Mouse (Mus musculus) megakaryocyte-erythroid progenitor cell, adult 5-6 weeks (primary cell): ENCODE measurements at regions not wholly inside any gene's neighbourhood (a gene's known extent, or its start where the extent isn't known, plus 50 kb on each side); places are given as distances from the start of the nearest gene placed in this dataset.
"Not testable (repeated sequence)": the region's sequence is repeated elsewhere in the genome, so short reads cannot be mapped to it uniquely, and the experiment has no call there.

ENCODE experiments used
- ATAC-seq: replicated peaks from 2 replicates; pipeline ENCODE4 v1.8.0; 2016; ENCODE audit warnings: mild to moderate bottlenecking, inconsistent platforms; ENCODE audit not compliant: severe bottlenecking, poor library complexity, low FRiP score, low TSS enrichment

GRCm38 (mm10) chr4:55271965-55272630, 77.7 kb upstream of the Rad23b start:
- no peak for ATAC-seq

DNA sequence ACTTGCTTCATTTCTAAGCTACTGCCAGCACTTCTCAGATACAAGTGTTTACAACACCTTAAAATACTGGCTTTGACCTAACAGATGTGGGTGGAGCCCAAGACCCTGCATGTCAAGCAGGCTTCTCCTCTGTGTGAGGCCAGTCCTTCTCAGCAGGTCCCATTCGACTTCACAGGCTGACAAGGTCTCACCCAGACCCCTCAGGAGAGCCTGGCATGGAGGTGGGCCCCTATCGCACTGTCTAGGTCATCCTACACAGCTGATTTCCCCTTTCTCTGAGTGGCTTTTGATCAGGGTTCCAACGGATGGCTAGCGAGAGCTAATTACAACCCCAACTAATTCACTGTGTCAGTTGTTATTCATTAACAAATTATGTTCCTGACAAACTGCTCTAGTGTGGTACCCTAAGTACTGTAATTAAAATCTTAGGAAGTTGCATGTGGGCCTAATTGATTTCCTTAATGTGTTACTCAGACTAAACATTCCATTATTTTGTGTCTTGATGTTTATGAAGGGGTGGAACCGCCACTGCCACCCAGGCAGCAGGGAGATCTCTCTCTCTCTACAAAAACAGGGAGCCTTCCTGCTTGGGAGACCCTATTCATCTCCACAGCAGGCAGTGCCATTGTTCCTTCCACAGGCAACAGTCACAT, 73.4 kb upstream of the Rad23b start:
- ATAC-seq: no peak

- ATAC-seq: not testable (repeated sequence)
These were observed 70.5 kb upstream of the Rad23b start for GRCm38 (mm10) chr4:55279351-55279750.

GRCm38 (mm10) chr4:55280706-55281105, 69.1 kb upstream of the Rad23b start:
- ATAC-seq: no peak

GRCm38 (mm10) chr4:55281486-55282096, 68.3 kb upstream of the Rad23b start:
- ATAC-seq: no peak

GRCm38 (mm10) chr4:55282474-55282873, 67.4 kb upstream of the Rad23b start:
- ATAC-seq: no peak

GRCm38 (mm10) chr4:55284722-55285225, 65.1 kb upstream of the Rad23b start:
- ATAC-seq: no peak

GRCm38 (mm10) chr4:55285641-55286040, 64.2 kb upstream of the Rad23b start:
- ATAC-seq: no peak

GRCm38 (mm10) chr4:55288456-55288855, 61.4 kb upstream of the Rad23b start:
- no peak for ATAC-seq

DNA sequence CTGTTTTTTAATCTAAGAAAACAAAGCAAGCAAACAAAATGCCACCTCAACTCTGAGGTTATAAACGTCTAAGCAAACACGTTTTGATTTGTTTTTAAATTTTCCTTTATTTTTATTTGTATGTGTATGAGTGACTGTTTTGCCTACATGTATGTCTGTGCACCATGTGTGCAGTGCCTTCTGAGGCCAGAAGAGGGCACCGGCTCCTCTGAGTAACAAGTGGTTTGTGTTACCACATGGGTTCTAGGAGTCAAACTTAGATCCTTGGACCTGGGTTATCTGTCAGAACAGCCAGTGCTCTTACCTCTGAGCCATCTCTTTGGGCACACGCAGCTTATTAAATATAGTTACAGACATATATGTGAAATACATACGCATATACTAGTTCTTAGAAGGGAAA, 57.6 kb upstream of the Rad23b start:
- ATAC-seq: peak; percentile 70

DNA sequence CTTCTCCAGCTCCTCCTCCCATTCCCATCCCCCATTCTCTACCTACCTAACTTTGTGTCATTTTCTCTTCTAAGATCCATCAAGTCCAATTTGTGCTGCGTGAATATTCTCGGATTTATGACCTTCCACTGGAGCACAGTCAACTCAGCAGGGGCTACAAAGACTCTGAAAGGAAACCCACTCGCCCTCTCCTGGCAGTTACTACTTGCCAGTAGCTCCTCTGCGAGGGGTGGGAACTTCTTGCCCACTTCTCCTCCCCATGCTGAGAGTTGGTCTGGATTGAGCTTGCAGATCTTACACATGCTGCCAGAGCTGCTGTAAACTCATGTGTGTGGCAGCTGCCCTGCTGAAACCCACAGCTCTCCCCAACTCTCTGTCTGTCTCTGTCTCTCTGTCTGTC, 57.1 kb upstream of the Rad23b start:
- no peak for ATAC-seq

DNA sequence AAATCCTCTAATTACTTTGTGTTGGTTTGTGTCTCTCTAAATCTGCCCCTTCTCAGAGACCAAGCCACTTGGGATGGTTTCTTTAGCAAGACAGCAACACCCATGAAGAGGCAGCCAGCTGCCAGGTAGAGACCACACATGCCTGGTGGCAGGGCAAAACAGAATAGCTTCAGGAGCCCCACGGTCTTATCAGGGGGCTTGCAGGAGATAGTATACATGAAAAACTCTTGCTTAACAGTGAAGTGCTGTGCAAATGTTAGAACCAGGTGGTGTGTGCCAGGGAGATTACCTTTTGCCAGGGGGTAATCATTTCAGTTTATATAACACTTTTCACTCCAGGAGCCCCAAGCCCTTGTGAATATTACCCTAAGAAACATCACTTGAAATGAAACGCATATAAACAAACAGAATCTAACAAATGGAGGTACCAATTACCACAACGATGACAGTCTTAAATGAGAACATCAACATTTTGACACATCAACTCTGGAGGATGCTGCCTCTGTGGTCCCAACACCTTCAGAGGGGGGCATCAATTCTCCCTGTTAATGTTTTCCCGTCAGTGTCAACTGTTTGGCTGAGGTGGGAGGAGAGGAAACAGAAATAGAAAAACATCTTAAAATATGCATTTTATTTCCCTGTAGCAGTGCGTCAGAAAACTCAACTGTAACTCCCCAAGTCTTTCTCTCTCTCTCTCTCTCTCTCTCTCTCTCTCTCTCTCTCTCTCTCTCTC, 56.3 kb upstream of the Rad23b start:
- peak; percentile 90 for ATAC-seq

DNA sequence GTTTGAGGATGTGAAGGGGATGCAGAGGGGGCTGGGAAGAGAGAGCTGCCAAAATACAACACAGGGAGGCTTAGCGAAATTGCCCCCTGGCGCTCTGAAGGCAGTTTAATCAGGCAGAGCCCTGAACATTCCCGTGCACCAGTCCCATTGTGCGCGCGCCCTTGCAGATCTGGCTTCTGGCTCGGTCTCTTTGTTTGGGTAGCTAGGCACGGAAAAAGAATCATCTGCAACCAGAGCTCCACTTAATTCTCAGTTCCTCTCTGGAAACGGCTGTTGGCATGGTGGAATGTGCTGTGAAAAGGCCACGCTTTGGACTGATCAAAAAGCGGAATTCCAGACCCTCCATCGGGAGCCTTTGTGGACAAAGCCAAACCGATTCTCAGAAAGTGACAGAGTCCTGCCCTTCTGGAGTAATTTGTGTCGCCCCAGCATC, 55.6 kb upstream of the Rad23b start:
- ATAC-seq: no peak

DNA sequence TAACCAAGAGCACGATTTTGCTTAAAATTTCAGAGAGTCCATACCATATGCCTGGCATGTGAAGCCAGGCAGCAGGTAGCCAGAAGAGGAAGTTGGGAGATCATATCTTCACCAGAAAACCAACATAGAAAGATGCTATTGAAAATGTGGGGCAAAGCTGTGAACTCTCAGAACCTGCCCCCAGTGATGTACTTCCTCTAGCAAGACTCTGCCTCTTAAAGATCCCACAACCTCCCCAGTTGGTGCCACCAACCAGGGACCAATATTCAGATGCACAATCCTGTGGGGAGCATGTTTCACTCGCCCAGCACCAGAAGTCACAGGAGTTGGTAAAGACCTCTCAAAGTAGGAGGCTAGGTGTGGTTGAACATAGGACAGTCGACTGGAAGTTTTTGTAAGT, 52.0 kb upstream of the Rad23b start:
- ATAC-seq: no peak
